Mouse (Mus musculus): Measurements from ENCODE around the gene Nrxn1. TPM values are rescaled to one million over a fixed set of nuclear protein-coding genes. Genes with fewer than 3 reads are reported as not detected.

Gene Nrxn1
- total and polyA plus RNA-seq, 3 experiments: not detected

- no peak overlapping the region for H3K27ac ChIP-seq (ENCODE audit: insufficient read depth, low read depth)
- no peaks in the 10 kb centered on the region for H3K36me3 ChIP-seq (replicated peaks in 1 of 2; ENCODE audit: control insufficient read depth in 1 of 2, insufficient read depth in 1 of 2, low read length in 1 of 2)
- no peaks in the 10 kb centered on the region for H3K27me3 ChIP-seq (replicated peaks)
- no peak overlapping the region for H3K9ac ChIP-seq (ENCODE audit: insufficient read depth, low read depth)
- H3K9me3 ChIP-seq (replicated peaks; ENCODE audit: low read length): peaks cover 20% of the 10 kb centered on the region
- no peak for TF ChIP-seq SIN3A (IDR thresholded peaks at IDR 0.05; ENCODE audit: low read length)
- no peak for TF ChIP-seq ZMIZ1 (IDR thresholded peaks at IDR 0.05; ENCODE audit: low read depth, low read length)
- no peak for TF ChIP-seq GABPA (IDR thresholded peaks at IDR 0.05; ENCODE audit: insufficient replicate concordance, low read depth, low read length)
- dilution Hi-C loops (cut with MboI; ENCODE audit: extremely low pct_ligation_motif_present, extremely low pct_unique_long_range_greater_than_20kb, low sequenced_read_pairs) (no loop called here), in situ Hi-C loops (cut with MboI; ENCODE audit: low pct_ligation_motif_present, low pct_unique_long_range_greater_than_20kb, low sequenced_read_pairs) (no loop called here)
- no peaks in the 10 kb centered on the region for H3K4me1 ChIP-seq (ENCODE audit: control insufficient read depth in 1 of 2, insufficient read depth in 2 of 2)
- H3K4me3 ChIP-seq (replicated peaks in 1 of 3; ENCODE audit: low read depth in 2 of 3, low read length in 2 of 3, poor library complexity in 1 of 3): no peak overlapping the region
- no peak overlapping the region for H3K4me2 ChIP-seq (ENCODE audit: insufficient read depth, low read depth, poor library complexity, severe bottlenecking)
- H3K79me2 ChIP-seq (replicated peaks; ENCODE audit: control insufficient read depth, extremely low read depth, insufficient read depth, poor library complexity, severe bottlenecking): no peaks in the 10 kb centered on the region
- DNase-seq (ENCODE audit: extremely low read depth): no peak
Measured at GRCm38 (mm10) chr17:90615019-90615418, 477.9 kb downstream of the Nrxn1 start.

GRCm38 (mm10) chr17:90607427-90607806 is 485.5 kb downstream of the Nrxn1 start:
- in situ Hi-C loops (cut with MboI; ENCODE audit: low pct_ligation_motif_present, low pct_unique_long_range_greater_than_20kb, low sequenced_read_pairs): no loop called here
- Histone ChIP-seq H3K9me3 (replicated peaks; ENCODE audit: low read length) (peaks cover 2% of the 10 kb centered on the region), H3K9ac (ENCODE audit: insufficient read depth, low read depth) (no peak overlapping the region), H3K79me2 (replicated peaks; ENCODE audit: control insufficient read depth, extremely low read depth, insufficient read depth, poor library complexity, severe bottlenecking) (no peaks in the 10 kb centered on the region), H3K4me2 (ENCODE audit: insufficient read depth, low read depth, poor library complexity, severe bottlenecking) (no peak overlapping the region), H3K27ac (ENCODE audit: insufficient read depth, low read depth) (no peak overlapping the region), H3K4me3 (replicated peaks in 1 of 3; ENCODE audit: low read depth in 2 of 3, low read length in 2 of 3, poor library complexity in 1 of 3) (no peak overlapping the region), H3K36me3 (replicated peaks in 1 of 2; ENCODE audit: control insufficient read depth in 1 of 2, insufficient read depth in 1 of 2, low read length in 1 of 2) (no peaks in the 10 kb centered on the region), H3K4me1 (ENCODE audit: control insufficient read depth in 1 of 2, insufficient read depth in 2 of 2) (no peaks in the 10 kb centered on the region), H3K27me3 (replicated peaks) (no peaks in the 10 kb centered on the region)
- no peak for TF ChIP-seq POLR2A (IDR thresholded peaks at IDR 0.05; ENCODE audit: low read depth, low read length)
- TF ChIP-seq USF1 (IDR thresholded peaks at IDR 0.05; ENCODE audit: low read depth, low read length): no peak
- TF ChIP-seq CHD1 (IDR thresholded peaks at IDR 0.05; ENCODE audit: low read depth, low read length): no peak
- TF ChIP-seq KAT2A (IDR thresholded peaks at IDR 0.05; ENCODE audit: insufficient replicate concordance, low read length): no peak
- TF ChIP-seq MEF2A (IDR thresholded peaks at IDR 0.05; ENCODE audit: borderline replicate concordance, low read depth, low read length): no peak
- no peak for TF ChIP-seq ZKSCAN1 (IDR thresholded peaks at IDR 0.05; ENCODE audit: borderline replicate concordance, low read depth, low read length)
- TF ChIP-seq USF2 (conservative IDR thresholded peaks at IDR 0.05; ENCODE audit: low read depth, low read length): no peak
- no peak for TF ChIP-seq EP300 (IDR thresholded peaks at IDR 0.05; ENCODE audit: low read length)
- no peak for TF ChIP-seq JUND (conservative IDR thresholded peaks at IDR 0.05; ENCODE audit: low read depth, low read length)
- TF ChIP-seq POLR2AphosphoS2 (IDR thresholded peaks at IDR 0.05; ENCODE audit: low read depth, low read length): no peak
- no peak for TF ChIP-seq MXI1 (IDR thresholded peaks at IDR 0.05; ENCODE audit: low read depth, low read length)
- no peak for TF ChIP-seq MAZ (IDR thresholded peaks at IDR 0.05; ENCODE audit: low read depth, low read length)
- TF ChIP-seq CHD2 (IDR thresholded peaks at IDR 0.05; ENCODE audit: low read length): no peak
- no peak for TF ChIP-seq ZMIZ1 (IDR thresholded peaks at IDR 0.05; ENCODE audit: low read depth, low read length)
- TF ChIP-seq HCFC1 (IDR thresholded peaks at IDR 0.05; ENCODE audit: low read depth, low read length): no peak
- TF ChIP-seq MAX (IDR thresholded peaks at IDR 0.05; ENCODE audit: low read length): no peak
- no peak for DNase-seq (ENCODE audit: extremely low read depth)
- dilution Hi-C loops (cut with MboI; ENCODE audit: extremely low pct_ligation_motif_present, extremely low pct_unique_long_range_greater_than_20kb, low sequenced_read_pairs): no loop called here
